In the genomic region with DNA sequence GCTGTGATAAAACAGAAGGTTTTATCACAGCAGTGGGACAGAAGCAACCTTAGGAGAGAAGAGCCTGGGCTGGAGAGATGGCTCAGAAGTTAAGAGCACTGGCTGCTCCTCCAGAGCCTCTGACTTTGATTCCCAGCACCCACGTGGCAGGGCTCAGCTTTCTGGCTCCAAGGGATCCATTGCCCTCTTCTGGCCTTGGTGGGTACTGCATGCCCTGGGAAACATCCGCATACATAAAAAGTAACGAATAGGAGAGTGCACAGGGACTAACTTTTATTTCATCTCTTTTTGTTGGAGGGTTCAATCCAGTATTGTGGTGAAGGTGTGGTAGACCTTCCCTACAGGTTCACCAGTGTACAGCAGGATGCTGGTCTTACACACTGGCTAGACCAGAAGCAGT, we compare ENCODE assay signal across 8 mouse cellular contexts.
DNase-seq lines count a peak whose midpoint lies in the region; ATAC-seq and TF ChIP-seq lines count a peak whose summit lies in the region.

No protein-coding gene starts in this region.

- no peak for ATAC-seq in forebrain, postnatal 0 days
- ATAC-seq in forebrain, embryonic 16.5 days, result no peak
- ATAC-seq in kidney, embryonic 15.5 days (replicated peaks; ENCODE audit: low FRiP score), result no peak
- no peak for ATAC-seq in erythroid progenitor cell, adult 5-6 weeks (replicated peaks; ENCODE audit: low FRiP score, poor library complexity, severe bottlenecking)

- H3K9ac ChIP-seq in forebrain, postnatal 0 days, result no peak overlapping the region
- H3K9ac ChIP-seq in forebrain, embryonic 16.5 days (replicated peaks; ENCODE audit: low read depth, low read length), result no peak overlapping the region
- no peak overlapping the region for H3K9ac ChIP-seq in kidney, embryonic 15.5 days

- DNase-seq in forebrain, postnatal 0 days, result no peak
- DNase-seq in right cerebral cortex, postnatal 14 days, result peak; percentile 32
- no peak for DNase-seq in right cerebral cortex, postnatal 10 days (ENCODE audit: low spot score in 2 of 2)
- peak; percentile 40 for DNase-seq in thymus, postnatal 0 days (ENCODE audit: low spot score)
- DNase-seq in natural killer cell, adult 2 months (ENCODE audit: low spot score in 2 of 2), result no peak

- WGBS in forebrain, postnatal 0 days, result 43% methylated on average over 3 of the region's 3 CpGs
- 46% methylated on average over 3 of the region's 3 CpGs for WGBS in forebrain, embryonic 16.5 days
- WGBS in kidney, embryonic 15.5 days, result 47% methylated on average over 3 of the region's 3 CpGs

- peak; percentile 53 for TF ChIP-seq CTCF in forebrain, postnatal 0 days (IDR thresholded peaks at IDR 0.05; ENCODE audit: low read depth)

- H3K4me2 ChIP-seq in forebrain, postnatal 0 days (ENCODE audit: low read depth), result no peak overlapping the region
- no peak overlapping the region for H3K4me2 ChIP-seq in forebrain, embryonic 16.5 days (ENCODE audit: low read length)
- no peak overlapping the region for H3K4me2 ChIP-seq in kidney, embryonic 15.5 days

- H3K9me3 ChIP-seq in forebrain, postnatal 0 days (ENCODE audit: low read length), result no peaks in the 10 kb centered on the region
- H3K9me3 ChIP-seq in forebrain, embryonic 16.5 days (ENCODE audit: control insufficient read depth, low read length), result no peaks in the 10 kb centered on the region
- no peaks in the 10 kb centered on the region for H3K9me3 ChIP-seq in kidney, embryonic 15.5 days (replicated peaks)

- H3K27me3 ChIP-seq in forebrain, postnatal 0 days (ENCODE audit: insufficient read depth, low read length), result no peaks in the 10 kb centered on the region
- H3K27me3 ChIP-seq in forebrain, embryonic 16.5 days (replicated peaks; ENCODE audit: control insufficient read depth, insufficient read depth, low read length), result no peaks in the 10 kb centered on the region
- H3K27me3 ChIP-seq in kidney, embryonic 15.5 days, result no peaks in the 10 kb centered on the region

- no peaks in the 10 kb centered on the region; the same call in 1 of the 2 replicates for H3K4me1 ChIP-seq in forebrain, postnatal 0 days (ENCODE audit: insufficient read depth)
- H3K4me1 ChIP-seq in forebrain, embryonic 16.5 days (replicated peaks; ENCODE audit: control insufficient read depth, insufficient read depth, low read length), result peaks cover 11% of the 10 kb centered on the region
- peaks cover 79% of the 10 kb centered on the region for H3K4me1 ChIP-seq in kidney, embryonic 15.5 days

- H3K27ac ChIP-seq in forebrain, postnatal 0 days (ENCODE audit: low read depth, low read length), result no peak overlapping the region
- no peak overlapping the region for H3K27ac ChIP-seq in forebrain, embryonic 16.5 days (ENCODE audit: low read length)
- H3K27ac ChIP-seq in kidney, embryonic 15.5 days, result peak overlapping the region; percentile 78

- H3K4me3 ChIP-seq in forebrain, postnatal 0 days (ENCODE audit: low read depth, low read length), result no peak overlapping the region
- H3K4me3 ChIP-seq in forebrain, embryonic 16.5 days (replicated peaks; ENCODE audit: low read length), result no peak overlapping the region
- no peak overlapping the region for H3K4me3 ChIP-seq in kidney, embryonic 15.5 days (replicated peaks)

- no peaks in the 10 kb centered on the region for H3K36me3 ChIP-seq in forebrain, postnatal 0 days (ENCODE audit: insufficient read depth)
- H3K36me3 ChIP-seq in forebrain, embryonic 16.5 days (ENCODE audit: control insufficient read depth, insufficient read depth), result no peaks in the 10 kb centered on the region
- H3K36me3 ChIP-seq in kidney, embryonic 15.5 days, result no peaks in the 10 kb centered on the region

Comparison
In these comparisons a context has a peak if more than half of its experiments do, and no peak if none do; other contexts are left out.
1. DNase-seq: peak in right cerebral cortex, postnatal 14 days (single experiment) and thymus, postnatal 0 days (single experiment); none in forebrain, postnatal 0 days (single experiment), right cerebral cortex, postnatal 10 days (0 of 2) and natural killer cell, adult 2 months (0 of 2).